Mouse (Mus musculus): ENCODE data around the gene Adgrd1. TPM values are rescaled to one million over a fixed set of nuclear protein-coding genes. Genes with fewer than 3 reads are reported as not detected.

Adgrd1 gene
- polyA plus RNA-seq, 1 experiment from 2014 or later, result 0.96 TPM

- no peak overlapping the region for H3K4me3 ChIP-seq (replicated peaks; ENCODE audit: low read depth, low read length)
- no peak for ATAC-seq (replicated peaks; ENCODE audit: low FRiP score, low read depth)
Observed at GRCm38 (mm10) chr5:129061579-129061978, 35.0 kb upstream of the Adgrd1 start.

GRCm38 (mm10) chr5:129063037-129063791 is 33.3 kb upstream of the Adgrd1 start:
- Histone ChIP-seq H3K9ac (ENCODE audit: low read depth, low read length) (no peak overlapping the region), H3K4me2 (ENCODE audit: low read length) (peak overlapping the region; percentile 46), H3K4me3 (replicated peaks; ENCODE audit: low read depth, low read length) (0 out of 2 replicates have a peak overlapping the region, but pooled peaks have one; percentile 5), H3K27me3 (ENCODE audit: insufficient read depth, low read length) (no peaks in the 10 kb centered on the region), H3K9me3 (replicated peaks; ENCODE audit: low read length) (no peaks in the 10 kb centered on the region), H3K4me1 (replicated peaks; ENCODE audit: insufficient read depth, low read length) (no peaks in the 10 kb centered on the region), H3K36me3 (ENCODE audit: insufficient read depth, low read length) (no peaks in the 10 kb centered on the region), H3K27ac (no peak overlapping the region)
- 0 out of 2 replicates have a peak, but pooled peaks have one; percentile 45 for ATAC-seq (replicated peaks; ENCODE audit: low FRiP score, low read depth)
- 7% methylated on average over 21 of the region's 21 CpGs for WGBS
- peak; percentile 81 for TF ChIP-seq CTCF (IDR thresholded peaks at IDR 0.05; ENCODE audit: low read depth)
- peak; percentile 91 for DNase-seq (ENCODE audit: low spot score)

More at GRCm38 (mm10) chr5:129061579-129061978, 35.0 kb upstream of the Adgrd1 start:
- Histone ChIP-seq H3K27ac (no peak overlapping the region), H3K4me1 (replicated peaks; ENCODE audit: insufficient read depth, low read length) (no peaks in the 10 kb centered on the region), H3K4me2 (ENCODE audit: low read length) (no peak overlapping the region), H3K36me3 (ENCODE audit: insufficient read depth, low read length) (no peaks in the 10 kb centered on the region), H3K27me3 (ENCODE audit: insufficient read depth, low read length) (no peaks in the 10 kb centered on the region), H3K9ac (ENCODE audit: low read depth, low read length) (no peak overlapping the region), H3K9me3 (replicated peaks; ENCODE audit: low read length) (no peaks in the 10 kb centered on the region)
- peak; percentile 82 for DNase-seq (ENCODE audit: low spot score)
- TF ChIP-seq CTCF (IDR thresholded peaks at IDR 0.05; ENCODE audit: low read depth), result peak; percentile 85
- 17% methylated on average over 13 of the region's 13 CpGs for WGBS

- Histone ChIP-seq H3K27ac (no peak overlapping the region), H3K4me2 (ENCODE audit: low read length) (peak overlapping the region; percentile 46), H3K9ac (ENCODE audit: low read depth, low read length) (no peak overlapping the region), H3K27me3 (ENCODE audit: insufficient read depth, low read length) (no peaks in the 10 kb centered on the region), H3K9me3 (replicated peaks; ENCODE audit: low read length) (no peaks in the 10 kb centered on the region), H3K4me3 (replicated peaks; ENCODE audit: low read depth, low read length) (no peak overlapping the region), H3K36me3 (ENCODE audit: insufficient read depth, low read length) (no peaks in the 10 kb centered on the region), H3K4me1 (replicated peaks; ENCODE audit: insufficient read depth, low read length) (no peaks in the 10 kb centered on the region)
- TF ChIP-seq CTCF (IDR thresholded peaks at IDR 0.05; ENCODE audit: low read depth), result no peak
- ATAC-seq (replicated peaks; ENCODE audit: low FRiP score, low read depth), result no peak
- DNase-seq (ENCODE audit: low spot score), result no peak
- 24% methylated on average over 8 of the region's 8 CpGs for WGBS
Observed at GRCm38 (mm10) chr5:129063792-129064087, 32.8 kb upstream of the Adgrd1 start.

DNA sequence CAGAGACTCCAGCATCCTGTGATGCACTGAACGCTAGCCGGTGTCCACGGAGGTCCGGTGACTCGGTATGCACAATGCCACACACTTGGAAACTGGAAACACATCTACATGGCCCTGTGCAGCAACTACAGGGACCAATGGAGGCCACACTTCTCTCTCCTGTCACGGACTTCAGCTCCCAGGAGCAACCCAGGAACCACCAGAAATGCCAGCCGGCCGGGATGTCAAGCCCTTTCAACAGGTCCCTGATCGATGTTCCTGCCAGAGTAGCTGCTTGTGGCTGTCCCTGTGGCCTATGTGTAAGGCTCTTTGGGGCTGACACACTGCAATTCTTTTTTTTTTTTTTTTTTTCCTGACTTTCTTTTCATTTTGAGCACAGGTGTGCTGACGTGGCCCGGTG is 32.4 kb upstream of the Adgrd1 start:
- no peak for ATAC-seq (replicated peaks; ENCODE audit: low FRiP score, low read depth)
- H3K27me3 ChIP-seq (ENCODE audit: insufficient read depth, low read length), result no peaks in the 10 kb centered on the region
- H3K36me3 ChIP-seq (ENCODE audit: insufficient read depth, low read length), result no peaks in the 10 kb centered on the region
- no peak overlapping the region for H3K27ac ChIP-seq
- no peak overlapping the region for H3K4me2 ChIP-seq (ENCODE audit: low read length)
- H3K9ac ChIP-seq (ENCODE audit: low read depth, low read length), result no peak overlapping the region
- no peaks in the 10 kb centered on the region for H3K4me1 ChIP-seq (replicated peaks; ENCODE audit: insufficient read depth, low read length)
- DNase-seq (ENCODE audit: low spot score), result no peak
- TF ChIP-seq CTCF (IDR thresholded peaks at IDR 0.05; ENCODE audit: low read depth), result no peak
- no peaks in the 10 kb centered on the region for H3K9me3 ChIP-seq (replicated peaks; ENCODE audit: low read length)
- no peak overlapping the region for H3K4me3 ChIP-seq (replicated peaks; ENCODE audit: low read depth, low read length)
- WGBS, result 56% methylated on average over 11 of the region's 11 CpGs

GRCm38 (mm10) chr5:129065301-129065700 is 31.2 kb upstream of the Adgrd1 start:
- 81% methylated on average over 12 of the region's 12 CpGs for WGBS
- Histone ChIP-seq H3K36me3 (ENCODE audit: insufficient read depth, low read length) (no peaks in the 10 kb centered on the region), H3K4me2 (ENCODE audit: low read length) (no peak overlapping the region), H3K9ac (ENCODE audit: low read depth, low read length) (no peak overlapping the region), H3K27me3 (ENCODE audit: insufficient read depth, low read length) (no peaks in the 10 kb centered on the region), H3K9me3 (replicated peaks; ENCODE audit: low read length) (no peaks in the 10 kb centered on the region), H3K4me3 (replicated peaks; ENCODE audit: low read depth, low read length) (no peak overlapping the region), H3K4me1 (replicated peaks; ENCODE audit: insufficient read depth, low read length) (no peaks in the 10 kb centered on the region), H3K27ac (no peak overlapping the region)
- TF ChIP-seq CTCF (IDR thresholded peaks at IDR 0.05; ENCODE audit: low read depth), result no peak
- no peak for DNase-seq (ENCODE audit: low spot score)
- ATAC-seq (replicated peaks; ENCODE audit: low FRiP score, low read depth), result no peak

DNA sequence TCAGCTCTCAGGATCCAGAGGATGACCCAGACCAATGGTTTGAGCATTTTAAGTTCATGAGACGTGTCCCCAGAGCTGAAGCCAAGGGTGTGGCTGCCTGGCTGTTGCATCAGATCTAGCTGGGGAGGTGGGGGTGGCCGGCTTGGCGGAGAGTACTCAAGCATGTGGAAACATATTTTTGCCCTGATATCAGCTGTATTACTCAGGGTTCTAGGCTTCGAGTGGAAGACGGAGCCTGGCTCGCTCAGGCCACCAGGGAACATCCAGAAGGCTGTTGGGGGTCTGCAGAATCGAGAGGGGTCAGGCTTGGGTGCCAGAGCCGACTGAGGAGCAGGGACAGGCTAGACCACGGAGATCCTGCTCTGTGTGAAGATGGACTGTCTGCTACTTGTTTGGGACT is 30.6 kb upstream of the Adgrd1 start:
- Histone ChIP-seq H3K9ac (ENCODE audit: low read depth, low read length) (no peak overlapping the region), H3K36me3 (ENCODE audit: insufficient read depth, low read length) (no peaks in the 10 kb centered on the region), H3K27ac (no peak overlapping the region), H3K4me1 (replicated peaks; ENCODE audit: insufficient read depth, low read length) (no peaks in the 10 kb centered on the region), H3K4me2 (ENCODE audit: low read length) (no peak overlapping the region), H3K27me3 (ENCODE audit: insufficient read depth, low read length) (no peaks in the 10 kb centered on the region), H3K9me3 (replicated peaks; ENCODE audit: low read length) (no peaks in the 10 kb centered on the region), H3K4me3 (replicated peaks; ENCODE audit: low read depth, low read length) (no peak overlapping the region)
- no peak for DNase-seq (ENCODE audit: low spot score)
- WGBS, result 51% methylated on average over 9 of the region's 9 CpGs
- no peak for ATAC-seq (replicated peaks; ENCODE audit: low FRiP score, low read depth)
- no peak for TF ChIP-seq CTCF (IDR thresholded peaks at IDR 0.05; ENCODE audit: low read depth)

Measured in kidney, postnatal 0 days (tissue).